Mouse (Mus musculus) CH12.LX (cell line): ENCODE measurements around the gene Rbpms2. TPM values are rescaled to one million over a fixed set of nuclear protein-coding genes. Genes with fewer than 3 reads are reported as not detected.

Experiments
- DNase-seq: peaks from one replicate; pipeline ENCODE4 v3.0.0-alpha.2; 2013; ENCODE audit errors: extremely low read depth
- H3K27ac ChIP-seq: 2 replicates; pipeline ENCODE4 v1.5.1; 2012; ENCODE audit warnings: low read depth, mild to moderate bottlenecking, control low read depth, moderate library complexity; ENCODE audit not compliant: insufficient read depth
- H3K27me3 ChIP-seq: replicated peaks from 2 replicates; pipeline ENCODE3; 2012; ENCODE audit warnings: inconsistent platforms
- H3K36me3 ChIP-seq, 2 experiments: replicated peaks in 1 of 2; 2 replicates each; pipeline versions ENCODE3 to v1.6.1; 2012; ENCODE audit warnings: inconsistent platforms in 1 of 2, low read length in 1 of 2, mild to moderate bottlenecking in 1 of 2, mixed read lengths in 1 of 2, moderate library complexity in 1 of 2; ENCODE audit not compliant: control insufficient read depth in 1 of 2, insufficient read depth in 1 of 2
- H3K4me1 ChIP-seq, 2 experiments: 2 replicates each; pipeline ENCODE4 v1.6.1; 2012; ENCODE audit warnings: inconsistent platforms in 1 of 2, moderate library complexity in 1 of 2; ENCODE audit not compliant: insufficient read depth in 2 of 2, control insufficient read depth in 1 of 2
- H3K4me2 ChIP-seq: 2 replicates; pipeline ENCODE4 v1.6.1; 2012; ENCODE audit warnings: low read depth, mild to moderate bottlenecking, control low read depth; ENCODE audit not compliant: poor library complexity, insufficient read depth, severe bottlenecking
- H3K4me3 ChIP-seq, 3 experiments: fragments of 150-350 bp in 1 of 3; sonication (generic) in 1 of 3; replicated peaks in 1 of 3; 2 replicates each; pipeline versions ENCODE3 to v1.5.1; 2011 to 2012; ENCODE audit warnings: low read depth in 2 of 3, low read length in 2 of 3, mild to moderate bottlenecking in 2 of 3, moderate library complexity in 2 of 3, control low read depth in 1 of 3, improper control_type of control experiment in 1 of 3, inconsistent platforms in 1 of 3, mixed read lengths in 1 of 3; ENCODE audit not compliant: poor library complexity in 1 of 3
- H3K79me2 ChIP-seq: replicated peaks from 2 replicates; pipeline ENCODE4 v1.6.1; 2012; ENCODE audit warnings: mild to moderate bottlenecking, moderate library complexity; ENCODE audit not compliant: control insufficient read depth, poor library complexity, insufficient read depth, severe bottlenecking; ENCODE audit errors: extremely low read depth
- H3K9ac ChIP-seq: 2 replicates; pipeline ENCODE4 v1.6.1; 2012; ENCODE audit warnings: low read depth, mild to moderate bottlenecking, control low read depth, moderate library complexity; ENCODE audit not compliant: insufficient read depth
- H3K9me3 ChIP-seq: replicated peaks from 2 replicates; pipeline ENCODE3; 2012; ENCODE audit warnings: low read length, inconsistent platforms, mixed read lengths
- CTCF ChIP-seq, 2 experiments: IDR thresholded peaks in 1 of 2; conservative IDR thresholded peaks in 1 of 2; 2 replicates each; pipeline ENCODE4 v1.5.1; 2011 to 2012; ENCODE audit warnings: low read depth in 2 of 2, low read length in 2 of 2, improper control_type of control experiment in 1 of 2, inconsistent platforms in 1 of 2, mild to moderate bottlenecking in 1 of 2, moderate library complexity in 1 of 2
- ELF1 ChIP-seq: IDR thresholded peaks from 2 replicates; pipeline ENCODE4 v1.6.1; 2014; ENCODE audit warnings: low read depth, mild to moderate bottlenecking, inconsistent platforms, low read length, improper control_type of control experiment
- GABPA ChIP-seq: IDR thresholded peaks from 2 replicates; pipeline ENCODE4 v1.6.1; 2012; ENCODE audit warnings: low read depth, low read length, improper control_type of control experiment, inconsistent platforms; ENCODE audit not compliant: insufficient replicate concordance
- HCFC1 ChIP-seq: IDR thresholded peaks from 2 replicates; pipeline ENCODE4 v1.6.1; 2012; ENCODE audit warnings: low read depth, mild to moderate bottlenecking, inconsistent platforms, low read length, improper control_type of control experiment
- JUN ChIP-seq: IDR thresholded peaks from 2 replicates; pipeline ENCODE4 v1.6.1; 2011; ENCODE audit warnings: low read depth, mild to moderate bottlenecking, low read length, improper control_type of control experiment, moderate library complexity; ENCODE audit not compliant: insufficient read depth
- JUND ChIP-seq: conservative IDR thresholded peaks from 2 replicates; pipeline ENCODE4 v1.6.1; 2011; ENCODE audit warnings: low read depth, low read length, improper control_type of control experiment
- MEF2A ChIP-seq: IDR thresholded peaks from 2 replicates; pipeline ENCODE4 v1.6.1; 2014; ENCODE audit warnings: low read depth, mild to moderate bottlenecking, inconsistent platforms, low read length, improper control_type of control experiment, borderline replicate concordance
- MXI1 ChIP-seq: IDR thresholded peaks from 2 replicates; pipeline ENCODE4 v1.6.1; 2011; ENCODE audit warnings: mild to moderate bottlenecking, low read depth, low read length, improper control_type of control experiment
- NELFE ChIP-seq: IDR thresholded peaks from 2 replicates; pipeline ENCODE4 v1.6.1; 2011; ENCODE audit warnings: low read depth, low read length, improper control_type of control experiment
- NRF1 ChIP-seq: IDR thresholded peaks from 2 replicates; pipeline ENCODE4 v1.6.1; 2014; ENCODE audit warnings: low read depth, mild to moderate bottlenecking, inconsistent platforms, low read length, improper control_type of control experiment, moderate library complexity
- POLR2A ChIP-seq: IDR thresholded peaks from 2 replicates; pipeline ENCODE4 v1.6.1; 2011; ENCODE audit warnings: low read depth, mild to moderate bottlenecking, improper control_type of control experiment, low read length
- POLR2AphosphoS2 ChIP-seq: IDR thresholded peaks from 2 replicates; pipeline ENCODE4 v1.6.1; 2011; ENCODE audit warnings: low read depth, low read length, improper control_type of control experiment
- RAD21 ChIP-seq: IDR thresholded peaks from 2 replicates; pipeline ENCODE4 v1.6.1; 2011; ENCODE audit warnings: low read depth, mild to moderate bottlenecking, low read length, improper control_type of control experiment, moderate library complexity
- SIN3A ChIP-seq: IDR thresholded peaks from 2 replicates; pipeline ENCODE4 v1.6.1; 2012; ENCODE audit warnings: low read length, improper control_type of control experiment, inconsistent platforms
- SMC3 ChIP-seq: IDR thresholded peaks from 2 replicates; pipeline ENCODE4 v1.6.1; 2011; ENCODE audit warnings: low read depth, low read length, improper control_type of control experiment
- TBP ChIP-seq: conservative IDR thresholded peaks from 2 replicates; pipeline ENCODE4 v1.6.1; 2011; ENCODE audit warnings: low read depth, low read length, improper control_type of control experiment
- UBTF ChIP-seq: IDR thresholded peaks from 2 replicates; pipeline ENCODE4 v1.6.1; 2012; ENCODE audit warnings: low read depth, mild to moderate bottlenecking, inconsistent platforms, low read length, improper control_type of control experiment, moderate library complexity
- ZMIZ1 ChIP-seq: IDR thresholded peaks from 2 replicates; pipeline ENCODE4 v1.6.1; 2012; ENCODE audit warnings: low read depth, mild to moderate bottlenecking, inconsistent platforms, low read length, improper control_type of control experiment
- dilution Hi-C: fragments of 300-500 bp; cut with MboI; formaldehyde crosslinking; loops from 2 replicates; pipeline ENCODE4 v1.14.3; 2020; ENCODE audit warnings: low sequenced_read_pairs; ENCODE audit not compliant: extremely low pct_unique_long_range_greater_than_20kb, extremely low pct_ligation_motif_present
- in situ Hi-C: fragments of 300-500 bp; cut with MboI; formaldehyde crosslinking; loops from 3 replicates; pipeline ENCODE4 v1.14.3; 2019; ENCODE audit warnings: low sequenced_read_pairs, low pct_ligation_motif_present, low pct_unique_long_range_greater_than_20kb, mixed read lengths
- polyA plus RNA-seq: library from polyadenylated mRNA; unstranded; fragments of >175 nt; gene quantifications from 2 replicates; pipeline ENCODE4 v1.2.1, GENCODE M21; 2012; ENCODE audit warnings: low read depth; ENCODE audit not compliant: insufficient read length
- total RNA-seq, 2 experiments: library from RNA; depleted of rRNA; stranded (reverse); fragments of 300-350 nt in 1 of 2; fragments of >200 nt in 1 of 2; gene quantifications; 2 replicates each; pipeline ENCODE4 v1.2.3; 2012 to 2014

The Rbpms2 gene
- total and polyA plus RNA-seq, 3 experiments: 0.13 to 0.34 TPM; not detected in 1

GRCm38 (mm10) chr9:65695646-65696045 is 66.2 kb downstream of the Rbpms2 start:
- peaks cover 47 to 85% of the 10 kb centered on the region in 2 experiments for H3K36me3 ChIP-seq
- H3K27ac ChIP-seq: no peak overlapping the region
- H3K9me3 ChIP-seq: no peaks in the 10 kb centered on the region
- H3K4me1 ChIP-seq: peaks cover 2 to 35% of the 10 kb centered on the region in 2 experiments; a peak in 3 of 4 replicates
- dilution Hi-C loops: no loop called here
- H3K79me2 ChIP-seq: no peaks in the 10 kb centered on the region
- TF ChIP-seq RAD21 (peak; percentile 57), JUN (no peak), CTCF (conservative IDR thresholded peaks at IDR 0.05 in 1 of 2, IDR thresholded peaks at IDR 0.05 in 1 of 2; ENCODE audit: low read depth in 2 of 2, low read length in 2 of 2) (peak in 1 of 2 experiments; percentile 53; a peak in 2 of 4 replicates), GABPA (no peak), ELF1 (no peak), MEF2A (no peak), MXI1 (no peak), SMC3 (peak; percentile 21)
- TF ChIP-seq, all 38 proteins: peak for 3
- no peak overlapping the region for H3K9ac ChIP-seq
- in situ Hi-C loops: loop anchor here (5.0 kb wide), 1 partner anchor 152 kb away; no protein-coding TSS in a partner anchor
- H3K27me3 ChIP-seq: no peaks in the 10 kb centered on the region
- peak; percentile 23 for DNase-seq
- no peak overlapping the region for H3K4me2 ChIP-seq
- H3K4me3 ChIP-seq: no peak overlapping the region

- no peaks in the 10 kb centered on the region for H3K9me3 ChIP-seq
- H3K9ac ChIP-seq: no peak overlapping the region
- in situ Hi-C loops: loop anchor here (5.0 kb wide), 1 partner anchor 151 kb away; no protein-coding TSS in a partner anchor
- H3K79me2 ChIP-seq: no peaks in the 10 kb centered on the region
- no peak overlapping the region for H3K4me3 ChIP-seq
- peaks cover 45 to 87% of the 10 kb centered on the region in 2 experiments for H3K36me3 ChIP-seq
- DNase-seq: no peak
- no peak overlapping the region for H3K4me2 ChIP-seq
- dilution Hi-C loops: no loop called here
- H3K27me3 ChIP-seq: no peaks in the 10 kb centered on the region
- TF ChIP-seq TBP: no peak
- TF ChIP-seq JUND: no peak
- TF ChIP-seq ZMIZ1: no peak
- no peak for TF ChIP-seq HCFC1
- TF ChIP-seq POLR2A: no peak
- no peak for TF ChIP-seq SMC3
- TF ChIP-seq NRF1: no peak
- TF ChIP-seq SIN3A: no peak
- TF ChIP-seq GABPA: no peak
- TF ChIP-seq NELFE: no peak
- TF ChIP-seq POLR2AphosphoS2: no peak
- TF ChIP-seq UBTF: no peak
- TF ChIP-seq MEF2A: no peak
- H3K4me1 ChIP-seq: peaks cover 2 to 35% of the 10 kb centered on the region in 2 experiments; a peak in 3 of 4 replicates
- no peak overlapping the region for H3K27ac ChIP-seq
Measured at GRCm38 (mm10) chr9:65696337-65696736, 66.9 kb downstream of the Rbpms2 start.
